Comparison of ENCODE assay signal across 8 mouse cellular contexts in the genomic region with DNA sequence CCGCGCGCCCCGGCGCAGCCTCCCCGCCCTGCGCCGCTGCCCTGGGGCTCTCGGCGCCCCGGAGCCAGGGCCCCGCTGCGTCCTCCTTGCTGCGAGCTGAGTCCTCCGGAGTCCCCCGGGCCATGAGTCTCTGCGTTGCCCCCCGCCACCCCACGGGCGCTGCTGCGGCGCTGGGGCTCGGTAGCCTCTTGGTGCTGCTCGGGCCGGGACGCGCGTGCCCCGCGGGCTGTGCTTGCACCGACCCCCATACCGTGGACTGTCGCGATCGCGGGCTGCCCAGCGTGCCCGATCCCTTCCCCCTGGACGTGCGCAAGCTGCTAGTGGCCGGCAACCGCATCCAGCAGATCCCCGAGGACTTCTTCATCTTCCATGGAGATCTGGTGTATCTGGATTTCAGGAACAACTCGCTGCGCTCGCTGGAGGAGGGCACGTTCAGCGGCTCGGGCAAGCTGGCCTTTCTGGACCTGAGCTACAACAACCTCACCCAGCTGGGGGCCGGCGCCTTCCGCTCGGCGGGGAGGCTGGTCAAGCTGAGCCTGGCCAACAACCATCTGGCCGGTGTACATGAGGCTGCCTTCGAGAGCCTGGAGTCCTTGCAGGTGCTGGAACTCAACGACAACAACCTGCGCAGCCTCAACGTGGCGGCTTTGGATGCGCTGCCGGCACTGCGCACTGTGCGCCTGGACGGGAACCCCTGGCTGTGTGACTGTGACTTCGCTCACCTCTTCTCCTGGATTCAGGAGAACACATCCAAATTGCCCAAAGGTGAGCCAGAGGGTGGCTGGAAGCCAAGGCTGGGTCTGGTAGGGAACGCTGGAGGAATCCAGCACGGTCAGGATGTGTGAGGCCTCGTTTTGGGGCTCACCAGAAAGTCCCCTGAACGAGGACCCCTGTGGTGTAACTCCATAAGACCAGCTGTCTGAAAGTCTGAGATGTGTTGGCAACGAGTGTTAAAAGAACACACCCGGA. TPM values are rescaled to one million over a fixed set of nuclear protein-coding genes. Genes with fewer than 3 reads are reported as not detected.
DNase-seq lines count a peak whose midpoint lies in the region; ATAC-seq lines count a peak whose summit lies in the region.
"Had no signal": no experiment of that assay in that cellular context is flagged by ENCODE, and none has a peak within 500 bp of the region (broad histone marks: within the 10 kb centered on the region; RNA-seq: fewer than 3 reads in every experiment).

No protein-coding gene starts in this region.

- intact Hi-C loops in left cerebral cortex, postnatal 4 days (cut with DNase I) = no loop called here
- intact Hi-C loops in left cerebral cortex, postnatal 10 days (cut with DNase I) = no loop called here

- WGBS in midbrain, embryonic 11.5 days = 3% methylated on average over 72 of the region's 72 CpGs

- peak; percentile 52 for ATAC-seq in midbrain, embryonic 11.5 days (ENCODE audit: low FRiP score)

- H3K9me3 ChIP-seq in midbrain, embryonic 11.5 days (ENCODE audit: control insufficient read depth, low read length) = no peaks in the 10 kb centered on the region

- H3K4me2 ChIP-seq in midbrain, embryonic 11.5 days = peak overlapping the region; percentile 82

- H3K4me1 ChIP-seq in midbrain, embryonic 11.5 days (ENCODE audit: control insufficient read depth, insufficient read depth, low read length) = peaks cover 11% of the 10 kb centered on the region
- H3K4me1 ChIP-seq: megakaryocyte, embryonic 14.5 days had no signal

- peak overlapping the region; percentile 47; the same call in 1 of the 2 replicates for H3K9ac ChIP-seq in midbrain, embryonic 11.5 days (ENCODE audit: low read length)

- H3K27me3 ChIP-seq in midbrain, embryonic 11.5 days (ENCODE audit: control insufficient read depth, insufficient read depth, low read length) = peaks cover 39% of the 10 kb centered on the region

- H3K4me3 ChIP-seq in midbrain, embryonic 11.5 days (ENCODE audit: low read depth, low read length) = peak overlapping the region; percentile 43
- H3K4me3 ChIP-seq: megakaryocyte, embryonic 14.5 days had no signal

- DNase-seq in left cerebral cortex, postnatal 4 days = peak; percentile 21
- no peak for DNase-seq in left cerebral cortex, postnatal 10 days (ENCODE audit: extremely low spot score in 1 of 2, low spot score in 2 of 2)
- peak; percentile 58 to 64 for DNase-seq in cerebellum, postnatal 10 days
- DNase-seq in gastrocnemius, postnatal 25 days = peak; percentile 31
- peak; percentile 92 for DNase-seq in midbrain, embryonic 11.5 days (ENCODE audit: low spot score, missing footprints)
- no peak for DNase-seq in frontal cortex, postnatal 10 days (ENCODE audit: low spot score in 2 of 2)
- DNase-seq in right cerebral cortex, adult 18-20 months = no peak

- no peaks in the 10 kb centered on the region for H3K36me3 ChIP-seq in midbrain, embryonic 11.5 days (ENCODE audit: control insufficient read depth, insufficient read depth, low read length)

- no peak overlapping the region for H3K27ac ChIP-seq in midbrain, embryonic 11.5 days (ENCODE audit: low read depth, low read length)

RNA-seq across cellular contexts. Expression of a gene that starts 0.8 kb away (rescaled TPM):
- under 1 TPM in 1 of 2 experiments, not detected in 1; 0.14 TPM for total RNA-seq in left cerebral cortex, postnatal 4 days (2021)
- total RNA-seq in left cerebral cortex, postnatal 10 days (2021) = under 1 TPM; 0.71 to 0.93 TPM
- total RNA-seq in gastrocnemius, postnatal 25 days (2021) = 10 to 100 TPM; 22.7 to 26.8 TPM
- polyA plus RNA-seq in midbrain, embryonic 11.5 days (2014; fragmentation: Nextera tagmentation; extraction: Ambion mirVana) = 0.08 and 0.27 TPM in 2 replicates

RNA-seq across cellular contexts. Expression of a gene that starts 43.9 kb away (rescaled TPM):
- not detected for total RNA-seq in left cerebral cortex, postnatal 4 days (2021)
- total RNA-seq in left cerebral cortex, postnatal 10 days (2021) = not detected
- total RNA-seq in gastrocnemius, postnatal 25 days (2021) = not detected
- polyA plus RNA-seq in midbrain, embryonic 11.5 days (2014; fragmentation: Nextera tagmentation; extraction: Ambion mirVana) = not detected in 2 replicates

RNA-seq across cellular contexts. Expression of a gene that starts 51.0 kb away (rescaled TPM):
- 10 to 100 TPM; 14.6 to 15.8 TPM for total RNA-seq in left cerebral cortex, postnatal 4 days (2021)
- 10 to 100 TPM; 10.6 to 11.9 TPM for total RNA-seq in left cerebral cortex, postnatal 10 days (2021)
- 10 to 100 TPM in 1 of 2 experiments, 1 to 10 TPM in 1; 9.5 to 11.5 TPM for total RNA-seq in gastrocnemius, postnatal 25 days (2021)
- polyA plus RNA-seq in midbrain, embryonic 11.5 days (2014; fragmentation: Nextera tagmentation; extraction: Ambion mirVana) = 119 and 125 TPM in 2 replicates

Comparison
In these comparisons a context has a peak if more than half of its experiments do, and no peak if none do; other contexts are left out.
1. DNase-seq: peak in left cerebral cortex, postnatal 4 days (single experiment), cerebellum, postnatal 10 days (2 of 2), gastrocnemius, postnatal 25 days (single experiment) and midbrain, embryonic 11.5 days (single experiment); none in left cerebral cortex, postnatal 10 days (0 of 2), frontal cortex, postnatal 10 days (0 of 2) and right cerebral cortex, adult 18-20 months (single experiment).
2. RNA of a gene that starts 0.8 kb away (total RNA-seq): 22.7 to 26.8 TPM in gastrocnemius, postnatal 25 days; 0.71 to 0.93 TPM in left cerebral cortex, postnatal 10 days and 0.14 TPM in left cerebral cortex, postnatal 4 days; every median in the first group is over 10 times any median in the second.